Mouse (Mus musculus) thymus, adult 2 months (tissue): ENCODE data around the gene Pif1. TPM values are rescaled to one million over a fixed set of nuclear protein-coding genes. Genes with fewer than 3 reads are reported as not detected.

Source experiments
- DNase-seq: peaks from one replicate; pipeline ENCODE4 v3.0.0; 2021
- H3K27ac ChIP-seq: fragments of 200-500 bp; 2 replicates; pipeline ENCODE4 v1.5.1; 2012; ENCODE audit warnings: low read length, control low read depth; ENCODE audit not compliant: control insufficient read depth, insufficient read depth
- H3K27me3 ChIP-seq: fragments of 200-500 bp; 2 replicates; pipeline ENCODE4 v1.6.1; 2012; ENCODE audit warnings: mild to moderate bottlenecking, low read length, moderate library complexity, mixed read lengths; ENCODE audit not compliant: control insufficient read depth, insufficient read depth
- H3K36me3 ChIP-seq: fragments of 200-500 bp; 2 replicates; pipeline ENCODE4 v1.6.1; 2012; ENCODE audit warnings: mild to moderate bottlenecking, low read length, moderate library complexity; ENCODE audit not compliant: control insufficient read depth, insufficient read depth
- H3K4me1 ChIP-seq: fragments of 200-500 bp; replicated peaks from 2 replicates; pipeline ENCODE4 v1.6.1; 2012; ENCODE audit warnings: low read length; ENCODE audit not compliant: control insufficient read depth, insufficient read depth
- H3K4me3 ChIP-seq: fragments of 200-500 bp; 2 replicates; pipeline ENCODE4 v1.5.1; 2012; ENCODE audit warnings: mild to moderate bottlenecking, low read length, control low read depth, moderate library complexity; ENCODE audit not compliant: control insufficient read depth, insufficient read depth
- CTCF ChIP-seq: fragments of 200-500 bp; IDR thresholded peaks from 2 replicates; pipeline ENCODE4 v1.5.1; 2012; ENCODE audit warnings: mild to moderate bottlenecking, control low read depth, low read length, moderate library complexity, borderline replicate concordance; ENCODE audit not compliant: control insufficient read depth, poor library complexity, insufficient read depth; ENCODE audit errors: extremely low read depth
- POLR2A ChIP-seq: fragments of 200-500 bp; IDR thresholded peaks from 2 replicates; pipeline ENCODE4 v1.6.1; 2012; ENCODE audit warnings: mild to moderate bottlenecking, low read length, control low read depth, moderate library complexity; ENCODE audit not compliant: control insufficient read depth, poor library complexity, insufficient read depth; ENCODE audit errors: extremely low read depth
- WGBS: fragments of 180-500 bp; shearing (Covaris S2); methylation state at CpG from one replicate; pipeline ENCODE4 v1.1.7; 2018; 5-methylcytosine and 5-hydroxymethylcytosine counted together
- polyA plus RNA-seq: library from polyadenylated mRNA; depleted of rRNA; stranded (reverse); fragments of >200 nt; gene quantifications from 2 replicates; pipeline ENCODE4 v1.2.3, GENCODE M21; 2012; rRNA removed

Gene Pif1
- polyA plus RNA-seq, 1 experiment = 37.5 TPM

DNA sequence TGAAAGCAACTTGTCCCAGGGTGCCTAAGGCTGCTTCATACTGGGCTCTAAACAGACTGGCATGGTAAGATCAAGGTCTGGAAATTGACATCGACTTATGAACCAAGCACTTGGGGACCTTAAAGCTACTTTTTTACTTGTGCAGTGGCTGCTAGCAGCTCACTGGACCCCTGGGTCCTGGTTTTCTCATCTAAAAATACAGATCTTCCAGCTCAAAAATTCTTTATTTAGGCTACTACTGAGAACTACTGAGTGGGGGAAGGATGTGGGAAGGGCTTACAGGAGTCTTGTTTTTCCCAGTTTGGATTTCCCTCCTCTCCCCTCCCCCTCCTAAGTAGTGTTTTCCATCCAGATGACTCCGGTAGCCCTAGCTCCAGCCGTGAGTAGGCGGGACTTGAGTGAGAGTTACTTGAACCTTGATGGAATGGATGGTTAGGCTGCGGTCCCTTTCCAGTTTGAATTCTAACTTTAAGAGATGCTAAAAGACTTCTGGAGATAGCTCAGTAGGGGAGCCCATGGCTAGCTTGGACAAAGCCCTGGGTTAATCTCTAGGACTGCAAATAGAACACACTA lies 54.0 kb downstream of the Pif1 start:
- H3K36me3 ChIP-seq = no peaks in the 10 kb centered on the region
- H3K27me3 ChIP-seq = no peaks in the 10 kb centered on the region
- no peaks in the 10 kb centered on the region for H3K4me1 ChIP-seq
- TF ChIP-seq CTCF (no peak), POLR2A (no peak)
- no peak overlapping the region for H3K27ac ChIP-seq
- no peak overlapping the region for H3K4me3 ChIP-seq
- DNase-seq = no peak
- WGBS = 75% methylated on average over 5 of the region's 5 CpGs

DNA sequence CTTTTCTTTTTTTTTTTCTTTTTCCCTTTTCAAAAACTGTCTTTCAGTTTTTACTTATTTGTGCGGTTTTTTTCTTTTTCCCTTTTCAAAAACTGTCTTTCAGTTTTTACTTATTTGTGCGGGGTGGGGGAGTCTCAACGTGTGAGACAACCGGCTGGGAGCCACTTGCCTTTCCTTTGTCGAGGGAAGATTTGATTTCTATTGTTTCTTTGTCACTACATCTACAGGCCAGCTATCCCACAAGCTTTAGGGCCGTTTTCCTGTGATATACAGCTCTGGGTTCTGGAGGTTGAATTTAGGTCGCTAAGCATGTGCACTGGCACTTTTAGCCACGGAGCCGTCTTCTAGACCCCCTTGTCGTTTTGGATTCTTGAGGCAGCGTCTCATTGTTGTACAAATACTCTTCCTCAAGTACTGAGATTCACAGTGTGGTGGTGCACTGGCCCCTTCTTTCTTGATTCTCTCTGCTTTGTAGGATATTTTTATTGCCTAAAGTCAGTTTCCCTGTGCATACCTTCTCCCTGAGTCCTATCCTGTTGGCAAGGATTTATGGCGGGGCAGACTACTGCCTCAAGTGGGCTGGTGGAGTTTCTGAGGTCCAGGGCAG lies 54.6 kb downstream of the Pif1 start:
- H3K4me1 ChIP-seq = no peaks in the 10 kb centered on the region
- DNase-seq = no peak
- H3K36me3 ChIP-seq = no peaks in the 10 kb centered on the region
- TF ChIP-seq POLR2A = no peak
- no peak for TF ChIP-seq CTCF
- no peak overlapping the region for H3K27ac ChIP-seq
- no peak overlapping the region for H3K4me3 ChIP-seq
- WGBS = 70% methylated on average over 12 of the region's 12 CpGs
- no peaks in the 10 kb centered on the region for H3K27me3 ChIP-seq

DNA sequence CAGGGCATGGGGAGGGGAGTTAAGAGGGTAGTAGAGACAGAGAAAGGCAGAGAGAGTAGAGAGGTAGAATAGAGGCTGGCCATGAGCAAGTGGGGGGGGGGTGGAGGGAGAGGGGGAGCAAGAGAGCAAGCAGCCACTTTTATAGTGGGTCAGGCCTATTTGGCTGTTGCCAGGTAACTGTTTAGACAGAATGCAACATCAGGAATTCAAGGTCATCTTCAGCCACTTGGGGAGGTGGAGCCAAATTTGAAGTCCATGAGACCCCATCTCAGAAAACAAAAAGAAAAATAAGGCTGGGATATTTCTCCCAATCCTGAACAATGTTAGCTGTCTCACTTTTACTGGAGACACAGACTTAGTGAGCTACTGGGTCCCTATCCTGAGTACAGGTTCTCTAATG lies 55.6 kb downstream of the Pif1 start:
- no peak for TF ChIP-seq CTCF
- no peak for TF ChIP-seq POLR2A
- H3K27ac ChIP-seq = no peak overlapping the region
- no peaks in the 10 kb centered on the region for H3K36me3 ChIP-seq
- no peaks in the 10 kb centered on the region for H3K27me3 ChIP-seq
- no peaks in the 10 kb centered on the region for H3K4me1 ChIP-seq
- no peak overlapping the region for H3K4me3 ChIP-seq
- DNase-seq = no peak

DNA sequence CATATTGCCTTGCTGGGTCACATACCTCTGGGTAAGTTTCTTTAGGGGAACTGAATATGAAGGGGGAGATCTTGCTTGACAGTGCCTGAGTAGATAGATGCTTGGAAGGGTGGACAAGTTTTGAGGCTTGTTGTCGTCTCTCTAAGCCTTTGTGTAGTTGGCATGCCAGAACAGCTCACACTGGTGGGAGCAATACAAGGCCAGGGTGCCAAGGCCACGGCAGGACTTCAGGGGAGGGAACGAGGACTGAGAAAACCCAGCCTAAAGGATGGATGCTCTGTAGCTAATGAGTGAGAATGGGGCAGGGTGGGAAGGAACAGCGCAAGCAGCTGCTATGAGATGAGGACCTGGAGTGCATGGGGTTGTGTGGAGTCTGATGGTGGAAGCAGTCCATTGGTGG lies 58.0 kb downstream of the Pif1 start:
- H3K4me3 ChIP-seq = no peak overlapping the region
- no peak for DNase-seq
- no peaks in the 10 kb centered on the region for H3K36me3 ChIP-seq
- no peak overlapping the region for H3K27ac ChIP-seq
- 97% methylated on average over 4 of the region's 4 CpGs for WGBS
- no peaks in the 10 kb centered on the region for H3K27me3 ChIP-seq
- TF ChIP-seq CTCF (no peak), POLR2A (no peak)
- no peaks in the 10 kb centered on the region for H3K4me1 ChIP-seq

Other genes with a start within 250 kb of the Pif1 start
- 23.3 and 29.2 TPM in 2 replicates for gene Pdcd7, start 241.1 kb upstream of the Pif1 start, polyA plus RNA-seq
- 0.42 and 0.66 TPM in 2 replicates for gene Ubap1l, start 226.1 kb upstream of the Pif1 start, polyA plus RNA-seq
- gene Kbtbd13, start 195.5 kb upstream of the Pif1 start, polyA plus RNA-seq = 0.41 and 0.43 TPM in 2 replicates
- gene Rasl12, start 188.7 kb upstream of the Pif1 start, polyA plus RNA-seq = 7.8 TPM in 2 replicates
- gene Slc51b, start 164.2 kb upstream of the Pif1 start, polyA plus RNA-seq = 0.22 TPM in 1 of 2 replicates, not detected in the other
- gene Mtfmt, start 151.4 kb upstream of the Pif1 start, polyA plus RNA-seq = 16.2 and 18.4 TPM in 2 replicates
- gene Spg21, start 126.2 kb upstream of the Pif1 start, polyA plus RNA-seq = 27.3 and 28.5 TPM in 2 replicates
- 0.15 TPM in 1 of 2 replicates, not detected in the other for gene Ankdd1a, start 67.0 kb upstream of the Pif1 start, polyA plus RNA-seq
- gene Plekho2, start 7.1 kb upstream of the Pif1 start, polyA plus RNA-seq = 37.9 and 38.8 TPM in 2 replicates
- gene Rbpms2, start 42.5 kb downstream of the Pif1 start, polyA plus RNA-seq = 10.5 and 11.5 TPM in 2 replicates
- gene Oaz2, start 80.8 kb downstream of the Pif1 start, polyA plus RNA-seq = 58.6 and 68.1 TPM in 2 replicates
- 8.0 and 10.8 TPM in 2 replicates for gene Zfp609, start 240.4 kb downstream of the Pif1 start, polyA plus RNA-seq